Mouse (Mus musculus): Measurements from ENCODE around the gene Kcnb1. TPM values are rescaled to one million over a fixed set of nuclear protein-coding genes. Genes with fewer than 3 reads are reported as not detected.
A peak's percentile ranks its signal among the peaks of the same experiment; 100 is the strongest.

The Kcnb1 gene
- total RNA-seq, 2 experiments from 2014 or later, result 95.0 to 95.2 TPM

DNA sequence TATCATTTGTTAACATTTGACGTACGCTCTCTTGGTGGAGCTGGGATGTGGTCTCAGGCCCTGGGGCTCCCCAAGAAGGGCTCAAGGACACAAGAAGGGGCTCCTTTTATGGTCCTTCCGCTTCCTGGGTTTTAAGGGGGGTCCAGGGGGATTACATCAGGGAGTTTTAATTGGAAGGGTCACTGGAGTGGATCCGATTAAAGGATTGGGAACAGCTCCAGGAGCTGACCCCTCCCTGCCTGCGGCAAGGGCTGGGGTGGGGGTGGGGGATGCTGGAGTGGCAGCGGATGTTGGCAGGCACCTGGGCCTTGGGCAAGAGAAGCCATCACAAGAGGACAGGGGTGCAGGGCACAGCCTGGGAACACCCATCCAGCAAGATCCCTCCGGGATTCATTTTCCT lies 77.7 kb downstream of the Kcnb1 start:
- DNase-seq (ENCODE audit: extremely low spot score in 1 of 2, low spot score in 2 of 2), result no peak
- intact Hi-C loops (cut with DNase I), result loop anchor here (2.0 to 5.0 kb wide), 2 partner anchors 79 to 100 kb away; partner anchors contain the start of gene Kcnb1

DNA sequence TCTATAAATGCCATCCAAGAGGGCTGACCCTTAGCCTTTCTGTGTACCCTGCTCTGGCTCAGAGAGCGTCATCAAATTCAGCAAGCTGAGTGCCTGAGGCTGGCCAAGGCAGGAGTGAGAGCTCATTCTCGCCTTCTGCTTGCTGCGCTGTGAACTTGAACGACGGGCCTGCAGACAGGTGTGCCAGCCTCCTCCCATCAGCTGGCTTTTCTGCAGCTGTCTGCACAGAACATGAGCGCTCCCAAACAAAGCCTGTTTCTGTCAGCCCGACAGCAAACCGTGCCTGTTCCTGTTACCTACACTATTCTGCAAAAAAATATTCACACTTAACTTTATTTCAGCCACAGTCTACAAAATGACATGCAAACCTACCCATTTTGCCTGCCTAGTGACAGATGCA lies 80.4 kb downstream of the Kcnb1 start:
- no peak for DNase-seq (ENCODE audit: extremely low spot score in 1 of 2, low spot score in 2 of 2)
- intact Hi-C loops (cut with DNase I), result no loop called here

DNA sequence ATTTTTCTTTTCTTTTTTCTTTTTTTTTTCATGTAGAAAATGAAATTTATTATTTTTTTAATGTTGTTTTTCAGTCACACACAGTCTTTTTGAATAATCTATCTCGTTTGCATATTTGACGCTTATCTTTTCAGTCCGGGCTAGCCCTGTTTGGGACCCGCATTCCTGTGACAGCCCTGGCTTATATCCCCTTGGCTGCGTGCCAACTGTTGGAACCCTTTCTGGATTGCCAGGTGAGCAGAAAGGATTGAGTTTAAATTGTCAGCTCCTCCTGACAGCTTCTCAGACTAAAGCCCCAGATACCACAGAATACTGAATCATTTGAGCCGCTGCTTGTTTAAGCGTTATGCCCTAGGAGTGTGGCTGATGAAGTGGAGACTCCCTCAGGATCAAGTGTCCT lies 86.4 kb downstream of the Kcnb1 start:
- no peak for DNase-seq (ENCODE audit: extremely low spot score in 1 of 2, low spot score in 2 of 2)
- intact Hi-C loops (cut with DNase I), result no loop called here

DNA sequence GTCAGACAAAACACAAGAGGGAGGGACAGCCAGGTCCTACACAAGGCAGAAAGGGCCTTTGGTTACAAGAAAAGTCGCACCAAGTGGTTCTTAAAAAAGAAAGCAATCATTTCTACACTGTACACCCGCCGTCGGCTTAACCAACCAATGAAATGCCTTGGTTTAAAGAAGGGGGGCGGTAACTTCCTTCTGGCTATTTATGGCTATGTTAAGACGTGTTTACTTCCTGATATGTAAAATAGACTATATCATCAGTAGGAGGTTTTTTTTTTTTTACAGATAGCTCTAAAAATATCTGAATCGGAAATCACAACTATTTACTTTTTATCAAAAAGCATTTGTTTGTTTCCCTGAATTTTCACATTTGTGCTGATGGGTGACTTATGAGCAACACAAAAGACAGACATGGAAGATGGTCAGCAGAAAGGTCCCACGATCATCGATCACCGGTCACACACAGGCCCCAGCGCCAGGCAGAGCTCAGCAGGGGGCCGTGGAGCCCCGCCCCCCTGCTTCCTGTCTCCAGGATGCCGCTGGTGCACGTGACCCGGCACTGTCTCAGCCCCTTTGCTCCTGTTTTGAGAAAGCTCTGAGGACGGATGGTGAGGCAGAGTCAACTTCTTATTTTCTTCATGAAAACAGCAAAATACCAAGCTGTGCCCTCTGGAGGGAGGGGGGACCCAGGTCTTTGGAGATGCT lies 88.1 kb downstream of the Kcnb1 start:
- DNase-seq (ENCODE audit: extremely low spot score in 1 of 2, low spot score in 2 of 2), result peak in 1 of 2 experiments; percentile 69
- intact Hi-C loops (cut with DNase I), result no loop called here

DNA sequence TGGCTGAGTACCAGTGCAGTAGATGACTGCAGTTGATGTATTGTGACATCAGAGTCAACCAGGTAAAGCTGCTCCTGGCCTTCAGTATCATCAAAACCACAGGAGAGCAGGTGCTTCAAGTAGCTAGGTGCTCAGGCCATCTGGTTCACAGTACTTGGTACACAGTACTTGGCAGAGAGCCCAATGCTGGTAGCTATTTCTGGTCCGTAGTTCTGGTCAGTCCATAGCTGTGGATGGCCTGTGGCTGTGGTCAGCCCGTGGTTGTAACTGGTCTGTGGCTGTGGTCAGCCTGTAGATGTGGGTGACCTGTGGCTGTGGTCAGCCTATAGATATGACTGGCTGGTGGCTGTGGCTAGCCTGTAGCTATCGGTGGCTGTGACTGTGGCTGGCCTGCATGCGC lies 95.3 kb downstream of the Kcnb1 start:
- intact Hi-C loops (cut with DNase I), result no loop called here
- DNase-seq (ENCODE audit: extremely low spot score in 1 of 2, low spot score in 2 of 2), result no peak

DNA sequence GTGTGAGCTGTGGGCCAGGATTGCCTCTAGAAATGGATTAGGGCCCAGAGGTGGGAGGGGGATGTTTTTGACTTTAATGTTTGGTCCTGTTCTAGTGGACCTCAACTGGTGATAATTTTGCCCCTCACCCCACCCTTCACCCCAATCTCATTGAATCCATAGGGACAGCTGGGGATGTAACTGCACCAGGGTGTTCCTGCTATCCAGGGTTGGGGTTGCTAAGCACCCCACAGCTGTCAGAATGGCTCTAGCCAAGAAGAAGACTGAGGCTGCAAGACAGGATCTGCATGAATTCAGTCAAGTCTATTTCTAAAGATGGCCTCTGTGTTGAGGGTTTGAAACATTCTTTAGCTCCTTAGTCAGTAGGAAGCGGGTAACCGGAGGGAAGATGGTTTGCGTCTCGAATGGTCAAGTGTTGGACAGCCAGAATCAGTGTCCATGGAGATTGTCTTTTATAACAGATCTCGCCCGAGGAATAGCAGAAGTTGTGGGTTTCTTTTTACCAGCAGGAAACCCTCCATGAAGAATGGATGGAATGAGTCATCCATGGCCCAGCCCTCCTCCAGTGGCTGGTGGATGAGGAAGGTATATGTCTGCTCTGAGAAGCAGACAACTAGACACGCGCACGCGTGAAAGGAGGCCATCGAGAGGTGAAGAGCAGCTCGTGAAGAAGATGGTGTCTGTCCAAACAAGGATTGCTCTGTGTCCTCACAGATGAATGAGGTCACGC lies 96.6 kb downstream of the Kcnb1 start:
- DNase-seq (ENCODE audit: extremely low spot score in 1 of 2, low spot score in 2 of 2), result no peak
- intact Hi-C loops (cut with DNase I), result no loop called here

DNA sequence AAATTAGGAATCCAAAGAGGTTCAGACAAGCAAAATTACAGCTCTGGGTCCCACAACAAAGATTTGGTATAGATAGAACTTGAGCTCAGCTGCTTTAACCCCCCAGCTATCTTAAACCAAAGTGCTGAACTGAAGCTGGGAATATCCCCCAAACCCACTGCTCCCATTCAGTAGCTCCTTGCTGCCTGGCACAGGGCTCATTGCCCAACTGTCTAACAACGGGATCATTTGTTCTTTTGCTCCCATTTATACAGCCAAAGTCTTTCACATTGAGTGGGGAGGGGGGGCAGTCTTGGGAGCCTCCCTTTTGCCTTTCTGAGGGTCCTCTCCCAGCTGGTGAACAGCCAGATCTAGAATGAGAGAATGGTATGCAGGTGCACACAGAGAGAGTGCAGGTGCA lies 99.7 kb downstream of the Kcnb1 start:
- intact Hi-C loops (cut with DNase I), result no loop called here
- DNase-seq (ENCODE audit: extremely low spot score in 1 of 2, low spot score in 2 of 2), result no peak

DNA sequence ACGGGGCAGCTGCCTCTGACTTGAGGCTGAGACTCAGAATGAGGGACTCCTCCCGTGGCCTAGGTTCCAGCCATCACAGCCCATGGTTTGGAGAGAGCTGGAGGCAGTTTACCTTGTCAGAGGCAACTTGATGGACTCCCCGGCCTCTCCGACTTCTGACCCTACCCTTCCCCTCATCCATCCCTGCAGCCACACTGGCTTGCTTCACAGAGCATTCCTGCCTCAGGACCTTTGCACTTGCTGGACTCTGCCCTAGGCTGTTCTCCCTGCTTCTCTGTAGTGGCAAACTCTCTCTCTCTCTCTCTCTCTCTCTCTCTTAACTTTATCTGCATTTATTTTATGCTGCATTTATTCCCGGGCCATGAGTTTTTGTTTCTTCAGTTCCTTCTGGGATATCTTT lies 103.1 kb downstream of the Kcnb1 start:
- intact Hi-C loops (cut with DNase I), result no loop called here
- DNase-seq (ENCODE audit: extremely low spot score in 1 of 2, low spot score in 2 of 2), result no peak

DNA sequence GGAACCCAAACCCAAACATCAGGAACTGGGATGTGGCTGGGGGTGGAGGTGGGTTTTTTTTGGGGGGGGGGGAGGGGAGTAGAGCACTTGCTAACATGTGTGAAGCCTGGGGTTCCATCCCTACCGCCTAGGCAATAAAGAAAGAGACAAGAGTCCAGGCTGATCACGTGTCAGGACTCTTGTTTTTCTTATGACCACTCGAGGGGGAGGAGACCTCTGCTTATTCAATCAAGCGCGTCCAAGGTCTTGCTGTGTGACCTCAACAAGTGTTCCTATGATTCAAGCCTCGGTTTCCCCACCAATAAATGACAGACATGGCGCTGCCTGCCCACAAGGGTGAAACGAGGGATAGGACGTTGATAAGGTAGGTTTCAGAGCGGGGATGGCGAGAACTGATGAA lies 103.9 kb downstream of the Kcnb1 start:
- intact Hi-C loops (cut with DNase I), result no loop called here
- no peak for DNase-seq (ENCODE audit: extremely low spot score in 1 of 2, low spot score in 2 of 2)

DNA sequence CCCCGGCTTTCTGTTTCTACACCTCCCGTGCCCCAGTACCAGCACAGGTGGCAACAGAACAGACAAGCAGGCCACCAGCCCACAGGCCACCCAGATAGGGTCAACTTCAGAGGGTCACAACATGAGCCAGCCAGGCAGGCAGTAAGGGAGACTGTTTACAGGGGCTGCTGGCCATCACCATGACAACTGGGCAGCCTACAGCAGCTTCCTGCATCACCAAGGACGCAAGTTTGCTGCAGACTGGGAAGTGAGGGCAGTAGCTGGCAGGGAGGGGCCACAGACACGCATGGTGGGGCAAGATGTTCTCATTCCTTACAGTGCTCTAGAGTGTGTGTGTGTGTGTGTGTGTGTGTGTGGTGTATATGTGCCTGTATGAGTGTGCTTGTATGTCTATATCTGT lies 108.3 kb downstream of the Kcnb1 start:
- intact Hi-C loops (cut with DNase I), result no loop called here
- peak in 1 of 2 experiments; percentile 59 for DNase-seq (ENCODE audit: extremely low spot score in 1 of 2, low spot score in 2 of 2)

DNA sequence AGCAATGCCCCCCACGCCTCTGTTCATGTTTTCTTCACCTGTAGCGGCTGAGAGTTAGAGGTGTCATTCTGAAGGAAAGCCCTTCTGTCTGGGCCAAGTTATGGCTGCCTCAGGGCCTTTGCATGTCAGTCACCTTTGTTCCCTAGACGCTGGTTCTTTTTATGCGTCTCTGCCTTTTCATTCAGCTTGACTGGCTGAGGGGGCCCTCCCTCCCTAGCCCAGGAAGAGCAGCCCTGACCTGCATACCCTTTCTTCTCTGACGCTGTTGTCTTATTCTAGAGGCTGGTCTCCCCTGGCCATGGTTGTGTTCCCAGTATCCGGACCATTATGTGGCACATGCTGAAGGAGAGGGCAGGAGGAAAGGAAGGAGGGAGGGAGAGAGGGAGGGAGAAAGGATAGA lies 108.8 kb downstream of the Kcnb1 start:
- no peak for DNase-seq (ENCODE audit: extremely low spot score in 1 of 2, low spot score in 2 of 2)
- intact Hi-C loops (cut with DNase I), result no loop called here

DNA sequence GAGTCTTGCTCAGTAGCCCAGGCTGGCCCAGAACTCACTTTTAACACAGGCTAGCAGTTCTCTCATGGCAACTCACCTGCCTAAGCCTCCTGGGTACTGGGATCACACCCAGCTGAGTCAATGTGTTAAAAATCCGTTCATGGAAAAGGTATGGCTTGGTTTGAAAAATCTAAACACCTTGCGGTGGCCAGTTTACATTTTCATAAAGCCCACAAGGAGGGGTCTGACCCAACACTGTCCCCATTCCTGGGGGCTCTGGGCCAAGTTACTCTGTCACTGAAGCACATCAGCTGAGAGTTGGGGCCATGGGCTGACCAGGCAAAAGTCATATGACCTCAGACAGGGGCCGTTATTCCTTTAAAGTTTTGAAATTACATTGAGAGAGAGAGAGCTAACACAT lies 109.6 kb downstream of the Kcnb1 start:
- no peak for DNase-seq (ENCODE audit: extremely low spot score in 1 of 2, low spot score in 2 of 2)
- intact Hi-C loops (cut with DNase I), result no loop called here

DNA sequence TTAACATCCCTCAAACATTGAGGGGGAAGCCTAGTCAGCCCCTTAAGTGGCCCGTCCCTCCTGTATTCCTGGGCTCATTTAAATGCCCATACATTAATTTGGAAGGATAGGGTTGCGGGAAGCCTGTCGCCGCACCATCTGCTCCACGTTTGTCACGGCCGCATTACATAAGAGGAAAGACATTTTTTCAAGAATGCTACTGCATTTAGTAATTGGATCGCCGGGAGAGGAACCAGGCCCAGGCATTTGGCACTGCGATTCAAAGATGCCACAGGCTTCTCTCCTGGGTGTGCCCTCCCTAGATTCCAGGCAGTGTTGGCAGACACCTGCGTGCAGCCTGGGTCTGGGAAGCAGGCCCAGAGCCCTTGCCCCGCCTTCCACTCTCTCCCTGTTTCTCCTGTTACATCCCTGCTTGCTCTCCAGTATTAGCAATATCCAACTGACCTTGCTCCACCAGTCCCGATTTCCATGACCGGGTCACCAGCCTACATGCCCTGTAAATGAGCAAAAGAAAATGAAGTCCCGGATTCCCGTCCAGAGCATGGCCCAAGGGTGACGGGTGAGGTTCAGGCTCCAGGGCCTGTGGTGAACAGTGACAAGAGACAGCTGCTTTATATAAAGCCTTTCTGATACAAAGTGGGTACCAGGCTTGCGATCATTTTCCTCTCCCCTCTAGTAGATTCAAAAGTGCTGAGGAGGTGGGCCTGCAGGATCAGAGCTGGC lies 110.3 kb downstream of the Kcnb1 start:
- peak; percentile 43 to 59 for DNase-seq (ENCODE audit: extremely low spot score in 1 of 2, low spot score in 2 of 2)
- intact Hi-C loops (cut with DNase I), result no loop called here

DNA sequence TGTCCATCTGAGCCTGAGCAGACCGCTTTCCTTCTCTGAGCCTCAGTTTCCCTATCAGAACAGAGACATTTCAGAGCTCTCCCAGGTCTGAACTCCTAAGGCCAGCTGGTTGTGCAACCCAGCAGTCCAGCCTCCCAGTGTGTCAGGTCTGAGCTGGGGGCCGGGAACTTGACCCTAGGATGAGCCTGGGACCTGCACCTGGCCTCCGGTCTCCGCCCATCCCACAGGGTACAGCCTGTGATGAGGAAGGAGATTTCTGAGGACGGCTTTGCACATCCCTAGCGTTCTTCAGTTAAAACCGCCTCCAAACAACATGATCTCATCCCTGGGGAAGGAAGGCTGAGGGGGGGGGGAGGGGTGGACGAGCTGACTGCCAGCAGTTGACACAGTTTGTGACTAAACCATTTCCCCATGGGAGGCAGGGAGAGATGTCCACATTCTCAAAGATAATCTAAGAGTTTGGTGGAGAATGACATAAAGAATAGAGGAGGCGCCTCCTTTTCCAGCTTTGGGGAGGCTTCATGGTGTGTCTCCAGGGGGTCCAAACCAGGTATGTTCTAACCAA lies 110.9 kb downstream of the Kcnb1 start:
- DNase-seq (ENCODE audit: extremely low spot score in 1 of 2, low spot score in 2 of 2), result peak in 1 of 2 experiments; percentile 46
- intact Hi-C loops (cut with DNase I), result no loop called here

DNA sequence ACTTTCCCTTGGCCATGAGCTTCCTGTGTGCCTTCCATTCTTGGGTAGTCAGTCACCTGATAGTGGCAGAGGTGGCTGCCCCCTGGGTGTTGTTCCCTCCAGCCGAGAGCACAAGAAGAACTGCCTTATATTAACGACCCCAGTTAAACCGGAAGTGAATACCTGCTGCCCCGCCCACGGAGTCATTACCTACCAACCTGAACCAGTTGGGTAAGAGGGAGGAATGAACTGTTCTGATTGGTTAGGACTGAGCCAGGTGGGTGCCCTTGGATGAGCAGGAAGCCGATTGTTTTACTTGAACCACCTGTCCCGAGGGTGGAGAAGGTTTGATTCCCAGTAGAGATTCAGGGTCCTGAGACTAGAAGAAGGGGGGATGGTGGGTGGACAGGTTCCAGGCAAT lies 111.5 kb downstream of the Kcnb1 start:
- intact Hi-C loops (cut with DNase I), result no loop called here
- no peak for DNase-seq (ENCODE audit: extremely low spot score in 1 of 2, low spot score in 2 of 2)

DNA sequence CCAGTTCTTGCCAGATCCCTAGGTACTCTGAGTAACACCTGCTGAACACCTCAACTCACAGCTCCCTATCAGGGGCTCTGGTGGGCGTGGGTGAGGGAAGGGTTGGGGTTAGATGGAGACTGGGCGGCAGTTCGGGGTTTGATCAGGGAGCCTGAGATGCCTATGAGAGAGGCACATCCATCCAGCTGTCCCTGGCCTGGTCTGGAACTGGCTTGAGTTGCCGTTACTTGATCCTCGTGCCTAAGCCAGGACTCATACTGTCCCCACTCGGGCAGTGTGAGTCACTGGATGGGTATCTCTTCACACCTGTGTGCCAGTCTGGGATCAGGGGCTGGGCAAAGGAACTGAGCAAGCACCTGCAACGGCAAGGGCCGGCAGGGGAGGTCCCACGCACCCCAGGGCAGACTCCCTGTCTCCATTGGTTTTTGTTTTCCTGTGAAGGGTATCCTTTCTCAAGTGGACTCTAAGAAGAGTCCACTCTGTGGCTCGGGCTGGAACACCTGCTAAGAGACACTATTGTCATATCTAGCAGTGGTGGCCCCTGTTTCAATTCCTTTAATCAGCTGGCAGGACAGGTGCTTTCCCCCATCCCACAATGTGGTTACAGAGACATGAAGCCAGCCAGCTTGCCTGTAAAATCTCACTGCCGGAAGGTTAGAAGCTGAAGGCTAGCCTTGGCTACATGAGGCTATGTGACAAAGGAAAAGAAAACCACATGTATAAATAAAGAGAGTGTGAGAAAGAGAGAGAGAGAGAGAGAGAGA lies 112.6 kb downstream of the Kcnb1 start:
- DNase-seq (ENCODE audit: extremely low spot score in 1 of 2, low spot score in 2 of 2), result no peak
- intact Hi-C loops (cut with DNase I), result no loop called here

DNA sequence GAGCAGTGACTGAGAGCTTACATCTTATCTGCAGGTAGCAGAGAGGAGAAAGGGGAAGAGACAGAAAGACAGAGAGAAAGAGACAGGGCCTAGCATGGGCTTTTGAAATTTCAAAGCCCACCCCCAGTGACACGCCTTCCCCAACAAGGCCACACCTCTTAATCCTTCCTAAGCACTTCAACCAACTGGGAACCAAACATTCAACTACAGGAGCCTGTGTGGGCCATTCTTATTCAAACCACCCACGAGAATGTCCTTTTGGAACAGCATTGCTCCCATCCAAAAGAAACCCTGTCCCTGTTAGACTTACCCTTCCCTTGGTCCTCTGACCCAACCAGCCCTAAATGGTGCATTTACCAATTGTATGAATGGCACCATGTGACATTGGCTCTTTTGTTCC lies 113.2 kb downstream of the Kcnb1 start:
- intact Hi-C loops (cut with DNase I), result no loop called here
- DNase-seq (ENCODE audit: extremely low spot score in 1 of 2, low spot score in 2 of 2), result no peak

DNA sequence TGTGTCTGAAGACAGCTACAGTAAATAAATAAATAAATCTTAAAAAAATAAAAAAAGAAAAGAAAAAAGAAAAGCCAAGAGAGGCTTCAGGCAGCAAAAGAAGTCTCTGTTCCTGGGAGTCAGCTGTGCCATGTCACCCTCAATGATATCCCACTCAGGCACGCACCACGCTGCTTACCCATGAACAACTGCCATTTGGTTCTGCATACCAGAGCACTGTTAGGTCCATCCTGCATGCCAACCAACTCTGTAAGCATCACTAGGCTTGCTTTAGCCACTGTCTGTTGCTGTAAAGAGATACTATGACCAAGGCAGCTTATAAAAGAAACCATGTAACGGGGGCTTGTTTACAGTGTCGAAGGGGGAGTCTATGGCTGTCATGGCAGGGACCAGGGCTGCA lies 113.6 kb downstream of the Kcnb1 start:
- no peak for DNase-seq (ENCODE audit: extremely low spot score in 1 of 2, low spot score in 2 of 2)
- intact Hi-C loops (cut with DNase I), result no loop called here

DNA sequence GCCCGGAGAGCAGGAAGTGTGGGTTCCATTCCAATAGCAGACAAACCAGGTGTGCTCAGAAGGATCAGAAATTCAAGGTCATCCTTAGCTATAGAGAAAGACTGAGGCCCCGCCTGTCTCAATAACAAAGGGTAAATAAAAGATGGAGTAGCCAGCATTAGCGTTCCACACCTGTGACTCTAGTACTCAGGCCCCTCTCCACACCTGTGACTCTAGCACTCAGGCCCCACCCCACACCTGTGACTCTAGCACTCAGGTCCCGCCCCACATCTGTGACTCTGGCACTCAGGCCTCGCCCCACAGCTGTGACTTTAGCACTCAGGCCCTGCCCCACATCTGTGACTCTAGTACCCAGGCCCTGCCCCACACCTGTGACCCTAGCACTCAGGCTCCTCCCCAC lies 115.4 kb downstream of the Kcnb1 start:
- no peak for DNase-seq (ENCODE audit: extremely low spot score in 1 of 2, low spot score in 2 of 2)
- intact Hi-C loops (cut with DNase I), result loop anchor here (5.0 kb wide), 2 partner anchors 128 to 203 kb away; no protein-coding TSS in a partner anchor
